Mouse (Mus musculus) MEL (cell line): ENCODE data around the gene D130052B06Rik.

ENCODE experiments used
- CHD1 ChIP-seq: IDR thresholded peaks from 2 replicates; pipeline ENCODE4 v1.6.1; 2012; ENCODE audit warnings: low read depth, mild to moderate bottlenecking, inconsistent platforms, low read length, improper control_type of control experiment
- CHD2 ChIP-seq: IDR thresholded peaks from 2 replicates; pipeline ENCODE4 v1.6.1; 2011; ENCODE audit warnings: low read length, improper control_type of control experiment
- CTCF ChIP-seq, 3 experiments: IDR thresholded peaks in 2 of 3; conservative IDR thresholded peaks in 1 of 3; 2 replicates each; pipeline ENCODE4 v1.5.1; 2011 to 2012; ENCODE audit warnings: low read length in 3 of 3, low read depth in 2 of 3, mild to moderate bottlenecking in 2 of 3, improper control_type of control experiment in 1 of 3, inconsistent platforms in 1 of 3, mixed read lengths in 1 of 3, moderate library complexity in 1 of 3; ENCODE audit not compliant: control insufficient read depth in 1 of 3, insufficient read depth in 1 of 3, poor library complexity in 1 of 3, severe bottlenecking in 1 of 3
- ELF1 ChIP-seq: IDR thresholded peaks from 2 replicates; pipeline ENCODE4 v1.6.1; 2014; ENCODE audit warnings: low read depth, mild to moderate bottlenecking, inconsistent platforms, low read length, improper control_type of control experiment, moderate library complexity
- EP300 ChIP-seq, 2 experiments: IDR thresholded peaks; 2 replicates each; pipeline ENCODE4 v1.6.1; 2011; ENCODE audit warnings: improper control_type of control experiment in 2 of 2, low read length in 2 of 2, low read depth in 1 of 2, mild to moderate bottlenecking in 1 of 2
- MAZ ChIP-seq: IDR thresholded peaks from 2 replicates; pipeline ENCODE4 v1.6.1; 2012; ENCODE audit warnings: low read depth, mild to moderate bottlenecking, inconsistent platforms, low read length, improper control_type of control experiment
- MYC ChIP-seq: IDR thresholded peaks from 2 replicates; pipeline ENCODE4 v1.6.1; 2011; ENCODE audit warnings: low read depth, mild to moderate bottlenecking, low read length, improper control_type of control experiment, moderate library complexity
- POLR2A ChIP-seq, 2 experiments: IDR thresholded peaks; 2 replicates each; pipeline ENCODE4 v1.6.1; 2011 to 2012; ENCODE audit warnings: low read length in 2 of 2, mild to moderate bottlenecking in 2 of 2, control low read depth in 1 of 2, improper control_type of control experiment in 1 of 2, low read depth in 1 of 2, moderate library complexity in 1 of 2; ENCODE audit not compliant: control insufficient read depth in 1 of 2, insufficient read depth in 1 of 2, poor library complexity in 1 of 2
- POLR2AphosphoS5 ChIP-seq: IDR thresholded peaks from 2 replicates; pipeline ENCODE4 v1.6.1; 2012; ENCODE audit warnings: low read depth, borderline replicate concordance, mild to moderate bottlenecking, inconsistent platforms, low read length, moderate library complexity, mixed read lengths
- TAL1 ChIP-seq: IDR thresholded peaks from 2 replicates; pipeline ENCODE4 v1.6.1; 2012; ENCODE audit warnings: mild to moderate bottlenecking, inconsistent platforms, low read length, moderate library complexity, mixed read lengths

- TF ChIP-seq POLR2A (IDR thresholded peaks at IDR 0.05; ENCODE audit: control insufficient read depth in 1 of 2, insufficient read depth in 1 of 2, low read depth in 1 of 2, low read length in 2 of 2, poor library complexity in 1 of 2) (no peak), CTCF (IDR thresholded peaks at IDR 0.05 in 2 of 3, conservative IDR thresholded peaks at IDR 0.05 in 1 of 3; ENCODE audit: control insufficient read depth in 1 of 3, insufficient read depth in 1 of 3, low read depth in 2 of 3, low read length in 3 of 3, poor library complexity in 1 of 3, severe bottlenecking in 1 of 3) (no peak), CHD1 (no peak), MAZ (no peak), EP300 (IDR thresholded peaks at IDR 0.05; ENCODE audit: low read depth in 1 of 2, low read length in 2 of 2) (no peak), MYC (no peak), ELF1 (no peak), POLR2AphosphoS5 (no peak), CHD2 (no peak), TAL1 (no peak)
Measured at GRCm38 (mm10) chr11:33586614-33587013, 12.5 kb upstream of the D130052B06Rik start.
